Mouse (Mus musculus) heart, adult 2 months (tissue): ENCODE results near the gene Eif3d.

Experiments used
- CTCF ChIP-seq: fragments of 200-600 bp; IDR thresholded peaks from 2 replicates; pipeline ENCODE4 v1.8.1; 2022; ENCODE audit warnings: antibody characterized with exemption, mild to moderate bottlenecking, moderate library complexity
- EP300 ChIP-seq: fragments of 200-500 bp; IDR thresholded peaks from 2 replicates; pipeline ENCODE4 v1.6.1; 2011; ENCODE audit warnings: low read depth, low read length, control low read depth; ENCODE audit not compliant: insufficient read depth
- POLR2A ChIP-seq: fragments of 200-500 bp; IDR thresholded peaks from 2 replicates; pipeline ENCODE4 v1.6.1; 2011; ENCODE audit warnings: mild to moderate bottlenecking, low read depth, low read length, control low read depth; ENCODE audit not compliant: insufficient read depth

- TF ChIP-seq CTCF (no peak), EP300 (no peak), POLR2A (no peak)
Measured at GRCm38 (mm10) chr15:77911065-77911464, 59.5 kb downstream of the Eif3d start.
